Mouse (Mus musculus): Measurements from ENCODE around the gene Erc2.

DNA sequence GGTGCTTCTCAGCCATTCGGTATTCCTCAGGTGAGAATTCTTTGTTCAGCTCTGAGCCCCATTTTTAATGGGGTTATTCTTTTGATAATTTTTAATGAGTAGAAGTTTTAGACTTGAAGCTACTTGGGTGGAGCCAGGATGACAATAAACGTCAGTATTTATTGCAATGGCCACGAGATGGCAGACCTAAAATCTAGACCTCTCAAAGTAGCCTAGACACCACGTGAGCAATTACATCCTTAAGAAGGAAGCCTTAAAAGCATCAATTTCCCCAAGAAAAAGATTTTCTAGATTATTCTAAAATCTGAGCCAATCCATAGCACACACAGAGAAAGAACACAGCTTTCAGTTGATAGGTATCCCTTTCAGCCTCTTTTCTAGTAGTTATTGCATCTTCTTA lies 640.5 kb downstream of the Erc2 start:
- TF ChIP-seq CTCF (conservative IDR thresholded peaks at IDR 0.05; ENCODE audit: low read length) (no peak), POU5F1 (IDR thresholded peaks at IDR 0.05; ENCODE audit: borderline replicate concordance, low read length) (no peak)

Data from E14TG2a.4 (cell line).